Mouse (Mus musculus): Measurements from ENCODE around the gene Fam71f1. TPM values are rescaled to one million over a fixed set of nuclear protein-coding genes. Genes with fewer than 3 reads are reported as not detected.
"Not testable (repeated sequence)": the region's sequence is repeated elsewhere in the genome, so short reads cannot be mapped to it uniquely, and the experiment has no call there.

Gene Fam71f1
- polyA plus RNA-seq, 1 experiment from 2014 or later, result 0.25 TPM

GRCm38 (mm10) chr6:29317286-29317685 is 1.7 kb upstream of the Fam71f1 start:
- Histone ChIP-seq H3K9ac (ENCODE audit: low read depth, low read length) (no peak overlapping the region), H3K36me3 (ENCODE audit: control insufficient read depth, insufficient read depth, low read length) (no peaks in the 10 kb centered on the region), H3K4me3 (ENCODE audit: low read depth, low read length) (no peak overlapping the region), H3K4me1 (replicated peaks; ENCODE audit: control insufficient read depth, insufficient read depth, low read length) (no peaks in the 10 kb centered on the region), H3K9me3 (ENCODE audit: control insufficient read depth, low read length) (no peaks in the 10 kb centered on the region), H3K4me2 (no peak overlapping the region), H3K27me3 (replicated peaks; ENCODE audit: control insufficient read depth, insufficient read depth, low read length) (no peaks in the 10 kb centered on the region), H3K27ac (ENCODE audit: low read depth, low read length) (no peak overlapping the region)
- DNase-seq (ENCODE audit: low spot score) (no peak), ATAC-seq (replicated peaks; ENCODE audit: low FRiP score) (no peak)
- 77% methylated on average over 2 of the region's 2 CpGs for WGBS

GRCm38 (mm10) chr6:29317941-29318340 is 999 bp upstream of the Fam71f1 start:
- whole genome bisulfite sequencing, result 62% methylated on average over 3 of the region's 3 CpGs
- no peaks in the 10 kb centered on the region for H3K4me1 ChIP-seq (replicated peaks; ENCODE audit: control insufficient read depth, insufficient read depth, low read length)
- ATAC-seq (replicated peaks; ENCODE audit: low FRiP score) (no peak), DNase-seq (ENCODE audit: low spot score) (no peak)
- no peak overlapping the region for H3K27ac ChIP-seq (ENCODE audit: low read depth, low read length)
- no peaks in the 10 kb centered on the region for H3K36me3 ChIP-seq (ENCODE audit: control insufficient read depth, insufficient read depth, low read length)
- H3K4me3 ChIP-seq (ENCODE audit: low read depth, low read length), result no peak overlapping the region
- H3K9ac ChIP-seq (ENCODE audit: low read depth, low read length), result no peak overlapping the region
- H3K9me3 ChIP-seq (ENCODE audit: control insufficient read depth, low read length), result no peaks in the 10 kb centered on the region
- H3K27me3 ChIP-seq (replicated peaks; ENCODE audit: control insufficient read depth, insufficient read depth, low read length), result no peaks in the 10 kb centered on the region
- H3K4me2 ChIP-seq, result no peak overlapping the region

GRCm38 (mm10) chr6:29321586-29321985 is 2.6 kb downstream of the Fam71f1 start:
- Histone ChIP-seq H3K9ac (ENCODE audit: low read depth, low read length) (no peak overlapping the region), H3K4me3 (ENCODE audit: low read depth, low read length) (no peak overlapping the region), H3K4me2 (no peak overlapping the region), H3K27me3 (replicated peaks; ENCODE audit: control insufficient read depth, insufficient read depth, low read length) (0 out of 2 replicates have a peak, but pooled peaks cover 2% of the 10 kb centered on the region), H3K36me3 (ENCODE audit: control insufficient read depth, insufficient read depth, low read length) (no peaks in the 10 kb centered on the region), H3K27ac (ENCODE audit: low read depth, low read length) (no peak overlapping the region), H3K4me1 (replicated peaks; ENCODE audit: control insufficient read depth, insufficient read depth, low read length) (no peaks in the 10 kb centered on the region), H3K9me3 (ENCODE audit: control insufficient read depth, low read length) (no peaks in the 10 kb centered on the region)
- DNase-seq (ENCODE audit: low spot score), result no peak
- WGBS, result 77% methylated on average over 6 of the region's 6 CpGs
- no peak for ATAC-seq (replicated peaks; ENCODE audit: low FRiP score)

- Histone ChIP-seq H3K27me3 (replicated peaks; ENCODE audit: control insufficient read depth, insufficient read depth, low read length) (0 out of 2 replicates have a peak, but pooled peaks cover 2% of the 10 kb centered on the region), H3K9ac (ENCODE audit: low read depth, low read length) (no peak overlapping the region), H3K36me3 (ENCODE audit: control insufficient read depth, insufficient read depth, low read length) (no peaks in the 10 kb centered on the region), H3K4me3 (ENCODE audit: low read depth, low read length) (no peak overlapping the region), H3K27ac (ENCODE audit: low read depth, low read length) (no peak overlapping the region), H3K4me2 (no peak overlapping the region), H3K4me1 (replicated peaks; ENCODE audit: control insufficient read depth, insufficient read depth, low read length) (no peaks in the 10 kb centered on the region), H3K9me3 (ENCODE audit: control insufficient read depth, low read length) (no peaks in the 10 kb centered on the region)
- ATAC-seq (replicated peaks; ENCODE audit: low FRiP score) (no peak), DNase-seq (ENCODE audit: low spot score) (no peak)
- 88% methylated on average over 7 of the region's 7 CpGs for whole genome bisulfite sequencing
Observed at GRCm38 (mm10) chr6:29322147-29322546, 3.2 kb downstream of the Fam71f1 start.

- WGBS, result 56% methylated on average over 4 of the region's 4 CpGs
- H3K27me3 ChIP-seq (replicated peaks; ENCODE audit: control insufficient read depth, insufficient read depth, low read length), result 0 out of 2 replicates have a peak, but pooled peaks cover 2% of the 10 kb centered on the region
- H3K9me3 ChIP-seq (ENCODE audit: control insufficient read depth, low read length), result no peaks in the 10 kb centered on the region
- H3K36me3 ChIP-seq (ENCODE audit: control insufficient read depth, insufficient read depth, low read length), result no peaks in the 10 kb centered on the region
- no peak overlapping the region for H3K27ac ChIP-seq (ENCODE audit: low read depth, low read length)
- ATAC-seq (replicated peaks; ENCODE audit: low FRiP score) (no peak), DNase-seq (ENCODE audit: low spot score) (no peak)
- H3K4me1 ChIP-seq (replicated peaks; ENCODE audit: control insufficient read depth, insufficient read depth, low read length), result no peaks in the 10 kb centered on the region
- no peak overlapping the region for H3K9ac ChIP-seq (ENCODE audit: low read depth, low read length)
- H3K4me2 ChIP-seq, result no peak overlapping the region
- H3K4me3 ChIP-seq (ENCODE audit: low read depth, low read length), result no peak overlapping the region
Observed at GRCm38 (mm10) chr6:29322735-29323134, 3.8 kb downstream of the Fam71f1 start.

GRCm38 (mm10) chr6:29326961-29327360 is 8.0 kb downstream of the Fam71f1 start:
- H3K27me3 ChIP-seq (replicated peaks; ENCODE audit: control insufficient read depth, insufficient read depth, low read length), result 0 out of 2 replicates have a peak, but pooled peaks cover 2% of the 10 kb centered on the region
- H3K4me1 ChIP-seq (replicated peaks; ENCODE audit: control insufficient read depth, insufficient read depth, low read length), result no peaks in the 10 kb centered on the region
- H3K4me3 ChIP-seq (ENCODE audit: low read depth, low read length), result no peak overlapping the region
- H3K36me3 ChIP-seq (ENCODE audit: control insufficient read depth, insufficient read depth, low read length), result no peaks in the 10 kb centered on the region
- no peak overlapping the region for H3K4me2 ChIP-seq
- H3K9me3 ChIP-seq (ENCODE audit: control insufficient read depth, low read length), result no peaks in the 10 kb centered on the region
- WGBS, result 73% methylated on average over 9 of the region's 9 CpGs
- H3K9ac ChIP-seq (ENCODE audit: low read depth, low read length), result no peak overlapping the region
- ATAC-seq (replicated peaks; ENCODE audit: low FRiP score) (no peak), DNase-seq (ENCODE audit: low spot score) (no peak)
- H3K27ac ChIP-seq (ENCODE audit: low read depth, low read length), result no peak overlapping the region

- H3K27me3 ChIP-seq (replicated peaks; ENCODE audit: control insufficient read depth, insufficient read depth, low read length), result 0 out of 2 replicates have a peak, but pooled peaks cover 2% of the 10 kb centered on the region
- H3K9me3 ChIP-seq (ENCODE audit: control insufficient read depth, low read length), result no peaks in the 10 kb centered on the region
- no peak for ATAC-seq (replicated peaks; ENCODE audit: low FRiP score)
Observed at GRCm38 (mm10) chr6:29329514-29329913, 10.6 kb downstream of the Fam71f1 start.

GRCm38 (mm10) chr6:29346512-29346911 is 27.6 kb downstream of the Fam71f1 start:
- H3K4me3 ChIP-seq (ENCODE audit: low read depth, low read length); H3K27me3 ChIP-seq (replicated peaks; ENCODE audit: control insufficient read depth, insufficient read depth, low read length); H3K4me2 ChIP-seq; ATAC-seq (replicated peaks; ENCODE audit: low FRiP score); H3K9ac ChIP-seq (ENCODE audit: low read depth, low read length); H3K27ac ChIP-seq (ENCODE audit: low read depth, low read length); H3K36me3 ChIP-seq (ENCODE audit: control insufficient read depth, insufficient read depth, low read length); H3K4me1 ChIP-seq (replicated peaks; ENCODE audit: control insufficient read depth, insufficient read depth, low read length); H3K9me3 ChIP-seq (ENCODE audit: control insufficient read depth, low read length); DNase-seq (ENCODE audit: low spot score): not testable (repeated sequence)
- WGBS, result 84% methylated on average over 2 of the region's 2 CpGs

More at GRCm38 (mm10) chr6:29329514-29329913, 10.6 kb downstream of the Fam71f1 start:
- Histone ChIP-seq H3K27ac (ENCODE audit: low read depth, low read length) (no peak overlapping the region), H3K36me3 (ENCODE audit: control insufficient read depth, insufficient read depth, low read length) (no peaks in the 10 kb centered on the region), H3K4me1 (replicated peaks; ENCODE audit: control insufficient read depth, insufficient read depth, low read length) (no peaks in the 10 kb centered on the region), H3K9ac (ENCODE audit: low read depth, low read length) (no peak overlapping the region), H3K4me2 (no peak overlapping the region), H3K4me3 (ENCODE audit: low read depth, low read length) (no peak overlapping the region)
- no peak for DNase-seq (ENCODE audit: low spot score)
- 51% methylated on average over 4 of the region's 4 CpGs for WGBS

- Histone ChIP-seq H3K36me3 (ENCODE audit: control insufficient read depth, insufficient read depth, low read length) (no peaks in the 10 kb centered on the region), H3K9me3 (ENCODE audit: control insufficient read depth, low read length) (no peaks in the 10 kb centered on the region), H3K4me1 (replicated peaks; ENCODE audit: control insufficient read depth, insufficient read depth, low read length) (peaks cover 13% of the 10 kb centered on the region), H3K4me2 (peak overlapping the region; percentile 86), H3K27ac (ENCODE audit: low read depth, low read length) (peak overlapping the region; percentile 83), H3K4me3 (ENCODE audit: low read depth, low read length) (peak overlapping the region; percentile 93), H3K9ac (ENCODE audit: low read depth, low read length) (peak overlapping the region; percentile 91), H3K27me3 (replicated peaks; ENCODE audit: control insufficient read depth, insufficient read depth, low read length) (no peaks in the 10 kb centered on the region)
- 41% methylated on average over 7 of the region's 7 CpGs for WGBS
- ATAC-seq (replicated peaks; ENCODE audit: low FRiP score), result no peak
- no peak for DNase-seq (ENCODE audit: low spot score)
Observed at GRCm38 (mm10) chr6:29347189-29347588, 28.2 kb downstream of the Fam71f1 start.

Measured in liver, embryonic 11.5 days (tissue).